Mouse (Mus musculus): ENCODE measurements around the gene Ildr1.

Ildr1 gene

GRCm38 (mm10) chr16:36771244-36771643 lies 77.5 kb downstream of the Ildr1 start:
- DNase-seq (ENCODE audit: low read depth) = no peak

GRCm38 (mm10) chr16:36771703-36772102 lies 77.9 kb downstream of the Ildr1 start:
- DNase-seq (ENCODE audit: low read depth) = no peak

- no peak for DNase-seq (ENCODE audit: low read depth)
Observed at GRCm38 (mm10) chr16:36772996-36773395, 79.2 kb downstream of the Ildr1 start.

- DNase-seq (ENCODE audit: low read depth) = no peak
Observed at GRCm38 (mm10) chr16:36775658-36776057, 81.9 kb downstream of the Ildr1 start.
